Mouse (Mus musculus) limb, embryonic 12.5 days (tissue): Measurements from ENCODE around the gene Smarcd1. TPM values are rescaled to one million over a fixed set of nuclear protein-coding genes. Genes with fewer than 3 reads are reported as not detected.

Experiments
- ATAC-seq: fragments of 200-750 bp; cut with Nextera tagmentation; 2 replicates; pipeline ENCODE4 v1.8.0; 2017; ENCODE audit warnings: low read depth, moderate TSS enrichment; ENCODE audit not compliant: insufficient number of reproducible peaks, insufficient read depth, low FRiP score, low TSS enrichment
- H3K27ac ChIP-seq: fragments of 300-500 bp; sonication (generic); 2 replicates; pipeline ENCODE4 v1.5.1; 2016; ENCODE audit warnings: mild to moderate bottlenecking, moderate library complexity
- H3K27me3 ChIP-seq: fragments of 300-500 bp; sonication (generic); 2 replicates; pipeline ENCODE4 v1.6.1; 2016; ENCODE audit warnings: mild to moderate bottlenecking, moderate library complexity
- H3K36me3 ChIP-seq: fragments of 300-500 bp; sonication (generic); 2 replicates; pipeline ENCODE4 v1.6.1; 2016; ENCODE audit warnings: mild to moderate bottlenecking, moderate library complexity
- H3K4me1 ChIP-seq: fragments of 300-500 bp; sonication (generic); replicated peaks from 2 replicates; pipeline ENCODE4 v1.6.1; 2016
- H3K4me2 ChIP-seq: fragments of 300-500 bp; sonication (generic); 2 replicates; pipeline ENCODE4 v1.6.1; 2016; ENCODE audit warnings: mild to moderate bottlenecking, moderate library complexity
- H3K4me3 ChIP-seq: fragments of 300-500 bp; sonication (generic); replicated peaks from 2 replicates; pipeline ENCODE4 v1.5.1; 2016; ENCODE audit warnings: mild to moderate bottlenecking
- H3K9ac ChIP-seq: fragments of 300-500 bp; sonication (generic); replicated peaks from 2 replicates; pipeline ENCODE4 v1.6.1; 2016; ENCODE audit warnings: mild to moderate bottlenecking, moderate library complexity
- H3K9me3 ChIP-seq: fragments of 300-500 bp; sonication (generic); 2 replicates; pipeline ENCODE4 v1.6.1; 2016; ENCODE audit warnings: mild to moderate bottlenecking, moderate library complexity
- WGBS: fragments of 180-500 bp; shearing (Covaris S2); methylation state at CpG from one replicate; pipeline ENCODE4 v1.1.7; 2016; 5-methylcytosine and 5-hydroxymethylcytosine counted together
- polyA plus RNA-seq: library from polyadenylated mRNA; unstranded; fragments of >200 nt; fragmentation: Nextera tagmentation; extraction: Ambion mirVana; gene quantifications from 2 replicates; pipeline ENCODE4 v1.2.1, GENCODE M21; 2016

The Smarcd1 gene
- polyA plus RNA-seq, 1 experiment from 2014 or later = 74.9 TPM

GRCm38 (mm10) chr15:99715982-99716746, 14.2 kb downstream of the Smarcd1 start:
- WGBS = 70% methylated on average over 11 of the region's 11 CpGs
- no peak overlapping the region for H3K4me3 ChIP-seq
- H3K4me2 ChIP-seq = no peak overlapping the region
- H3K27ac ChIP-seq = no peak overlapping the region
- no peaks in the 10 kb centered on the region for H3K9me3 ChIP-seq
- peaks cover 7% of the 10 kb centered on the region for H3K4me1 ChIP-seq
- no peak for ATAC-seq
- H3K9ac ChIP-seq = no peak overlapping the region
- no peaks in the 10 kb centered on the region for H3K27me3 ChIP-seq
- H3K36me3 ChIP-seq = peaks cover 76% of the 10 kb centered on the region

- H3K4me3 ChIP-seq = no peak overlapping the region
- H3K9ac ChIP-seq = no peak overlapping the region
- peaks cover 7% of the 10 kb centered on the region for H3K4me1 ChIP-seq
- H3K36me3 ChIP-seq = peaks cover 70% of the 10 kb centered on the region
- no peaks in the 10 kb centered on the region for H3K9me3 ChIP-seq
- no peaks in the 10 kb centered on the region for H3K27me3 ChIP-seq
- H3K4me2 ChIP-seq = no peak overlapping the region
- WGBS = 88% methylated on average over 12 of the region's 12 CpGs
- no peak overlapping the region for H3K27ac ChIP-seq
- no peak for ATAC-seq
These were observed 14.9 kb downstream of the Smarcd1 start for GRCm38 (mm10) chr15:99716814-99717213.

DNA sequence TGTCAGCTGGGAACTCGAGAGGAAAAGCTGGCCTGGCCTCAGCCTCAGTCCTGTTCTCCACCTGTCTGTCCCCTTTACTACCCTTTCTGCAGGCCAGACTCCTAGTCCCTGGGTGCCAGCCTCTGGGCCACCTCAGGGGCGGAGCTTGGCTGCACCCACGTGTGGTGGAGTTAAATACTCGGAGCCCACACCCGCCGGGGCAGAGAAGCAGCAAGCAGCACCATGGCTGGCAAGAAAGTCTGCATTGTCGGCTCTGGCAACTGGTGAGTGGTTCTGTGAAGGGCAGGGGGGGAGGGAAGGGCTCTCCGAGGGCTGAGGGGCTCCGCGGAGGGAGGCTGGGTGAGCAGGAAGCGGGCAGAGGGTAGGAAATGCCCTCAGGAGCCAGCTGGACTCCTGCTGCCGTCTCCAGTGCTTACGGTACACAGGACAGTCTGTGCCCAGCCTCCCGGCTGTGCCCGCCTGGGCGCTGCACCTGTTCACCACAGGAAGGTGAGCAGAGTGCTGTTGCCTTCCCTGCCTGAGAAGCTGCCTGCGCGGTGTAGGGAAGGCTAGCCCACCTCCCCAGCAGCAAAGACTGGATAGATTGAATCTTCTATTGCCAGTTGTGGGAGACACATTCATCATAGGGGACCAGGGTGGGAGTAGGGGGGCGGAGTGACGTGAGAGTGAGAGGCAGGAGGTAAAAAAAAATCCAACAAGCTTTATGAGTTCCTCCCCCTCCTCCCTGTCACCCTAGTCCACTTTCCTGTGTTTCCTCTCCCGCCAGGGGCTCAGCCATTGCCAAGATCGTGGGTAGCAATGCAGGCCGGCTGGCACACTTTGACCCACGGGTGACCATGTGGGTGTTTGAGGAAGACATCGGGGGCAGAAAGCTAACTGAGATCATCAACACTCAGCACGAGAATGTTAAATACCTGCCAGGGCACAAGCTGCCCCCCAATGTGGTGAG, 15.7 kb downstream of the Smarcd1 start, which contains the start of gene Gpd1:
Gpd1 (plus strand) TSS at position 130 of the 949 bp plus-strand sequence.
- WGBS = 66% methylated on average over 26 of the region's 26 CpGs
- Histone ChIP-seq H3K9ac (no peak within 1 kb of the TSS), H3K4me1 (peaks cover 7% of the 10 kb centered on the region), H3K36me3 (peaks cover 68% of the 10 kb centered on the region), H3K4me3 (no peak within 1 kb of the TSS), H3K4me2 (no peak within 1 kb of the TSS), H3K27ac (0 out of 2 replicates have a peak within 1 kb of the TSS, but pooled peaks have one; percentile 23), H3K9me3 (no peaks in the 10 kb centered on the region), H3K27me3 (no peaks in the 10 kb centered on the region)
- ATAC-seq = no peak

- Histone ChIP-seq H3K27me3 (no peaks in the 10 kb centered on the region), H3K4me1 (peaks cover 12% of the 10 kb centered on the region), H3K36me3 (peaks cover 68% of the 10 kb centered on the region), H3K4me2 (no peak overlapping the region), H3K9me3 (no peaks in the 10 kb centered on the region), H3K4me3 (no peak overlapping the region), H3K9ac (no peak overlapping the region), H3K27ac (no peak overlapping the region)
- WGBS = 90% methylated on average over 9 of the region's 9 CpGs
- ATAC-seq = no peak
These were observed 16.6 kb downstream of the Smarcd1 start for GRCm38 (mm10) chr15:99718461-99719021.

DNA sequence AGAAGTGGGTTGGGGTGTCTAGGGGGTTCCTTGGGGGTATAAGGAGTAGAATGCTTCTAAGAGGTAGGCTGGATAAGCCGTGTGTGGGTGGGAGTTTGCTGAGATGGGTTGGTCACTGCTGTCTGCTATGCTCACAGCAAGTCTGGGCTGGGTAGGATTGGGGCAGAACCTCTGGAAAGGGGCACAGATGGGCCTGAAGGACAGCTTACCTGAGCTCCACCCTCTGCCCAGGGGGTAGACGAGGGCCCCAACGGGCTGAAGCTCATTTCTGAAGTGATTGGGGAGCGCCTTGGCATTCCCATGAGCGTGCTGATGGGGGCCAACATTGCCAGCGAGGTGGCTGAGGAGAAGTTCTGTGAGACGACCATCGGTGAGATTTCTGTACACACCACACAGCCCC, 17.9 kb downstream of the Smarcd1 start:
- Histone ChIP-seq H3K27me3 (no peaks in the 10 kb centered on the region), H3K27ac (no peak overlapping the region), H3K4me1 (peaks cover 25% of the 10 kb centered on the region), H3K4me2 (no peak overlapping the region), H3K4me3 (no peak overlapping the region), H3K9ac (no peak overlapping the region), H3K9me3 (no peaks in the 10 kb centered on the region), H3K36me3 (peaks cover 62% of the 10 kb centered on the region)
- 72% methylated on average over 8 of the region's 8 CpGs for WGBS
- ATAC-seq = no peak

- no peak overlapping the region for H3K4me3 ChIP-seq
- no peak overlapping the region for H3K9ac ChIP-seq
- no peaks in the 10 kb centered on the region for H3K9me3 ChIP-seq
- H3K27ac ChIP-seq = no peak overlapping the region
- H3K4me1 ChIP-seq = peaks cover 27% of the 10 kb centered on the region
- no peaks in the 10 kb centered on the region for H3K27me3 ChIP-seq
- 80% methylated on average over 25 of the region's 25 CpGs for WGBS
- H3K36me3 ChIP-seq = peaks cover 46% of the 10 kb centered on the region
- H3K4me2 ChIP-seq = no peak overlapping the region
- no peak for ATAC-seq
These were observed 20.2 kb downstream of the Smarcd1 start for GRCm38 (mm10) chr15:99721921-99722743.

- Histone ChIP-seq H3K27ac (peak overlapping the region; percentile 53; the same call in 1 of the 2 replicates), H3K27me3 (no peaks in the 10 kb centered on the region), H3K9me3 (no peaks in the 10 kb centered on the region), H3K4me2 (no peak overlapping the region), H3K9ac (no peak overlapping the region), H3K36me3 (peaks cover 47% of the 10 kb centered on the region), H3K4me3 (no peak overlapping the region), H3K4me1 (peaks cover 27% of the 10 kb centered on the region)
- WGBS = 68% methylated on average over 10 of the region's 10 CpGs
- no peak for ATAC-seq
These were observed 21.2 kb downstream of the Smarcd1 start for GRCm38 (mm10) chr15:99723120-99723514.

DNA sequence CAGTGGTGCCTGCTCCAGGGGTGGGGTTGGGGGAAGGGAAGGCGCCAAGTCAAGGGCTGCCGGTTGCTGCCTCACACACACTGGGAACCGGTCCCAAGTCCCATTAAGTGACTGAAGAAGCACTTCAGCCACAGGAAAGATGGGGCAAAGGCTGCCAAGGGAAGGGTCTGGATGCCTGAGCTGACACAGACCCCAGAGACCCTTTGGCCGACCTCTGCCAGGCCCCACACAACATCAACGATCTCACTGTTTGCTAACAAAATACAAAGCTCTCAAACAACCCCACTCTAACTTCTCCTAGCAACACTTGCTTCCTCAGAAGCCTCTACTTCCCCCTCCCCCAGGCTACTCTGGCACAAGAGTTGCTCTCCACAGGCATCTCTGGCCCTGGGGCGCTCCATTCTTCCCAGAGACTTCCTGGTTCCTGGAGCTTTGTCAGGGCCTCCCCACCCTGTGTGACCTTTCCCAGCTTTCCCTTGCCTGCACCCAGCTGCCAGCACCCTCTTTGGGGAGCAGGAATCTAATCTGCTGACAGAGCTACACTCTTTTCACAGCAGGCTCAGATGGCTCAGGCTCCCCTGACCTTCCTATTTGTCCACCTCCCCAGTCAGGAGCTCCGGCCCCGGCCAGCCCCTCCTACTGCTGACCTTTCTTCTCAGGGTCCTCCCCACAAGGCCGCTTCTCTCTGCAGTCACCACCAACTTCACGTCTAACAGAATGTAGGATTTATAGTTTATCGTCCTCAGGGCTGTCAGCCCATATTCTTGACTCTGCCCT, 21.8 kb downstream of the Smarcd1 start:
- peak overlapping the region; percentile 80; the same call in 1 of the 2 replicates for H3K4me2 ChIP-seq
- H3K27ac ChIP-seq = peak overlapping the region; percentile 69
- 33% methylated on average over 11 of the region's 11 CpGs for WGBS
- H3K4me1 ChIP-seq = peaks cover 27% of the 10 kb centered on the region
- H3K9me3 ChIP-seq = peaks cover 2% of the 10 kb centered on the region; the same call in 1 of the 2 replicates
- H3K9ac ChIP-seq = no peak overlapping the region; the same call in 1 of the 2 replicates
- no peak overlapping the region for H3K4me3 ChIP-seq
- H3K36me3 ChIP-seq = peaks cover 47% of the 10 kb centered on the region
- ATAC-seq = no peak
- H3K27me3 ChIP-seq = no peaks in the 10 kb centered on the region

DNA sequence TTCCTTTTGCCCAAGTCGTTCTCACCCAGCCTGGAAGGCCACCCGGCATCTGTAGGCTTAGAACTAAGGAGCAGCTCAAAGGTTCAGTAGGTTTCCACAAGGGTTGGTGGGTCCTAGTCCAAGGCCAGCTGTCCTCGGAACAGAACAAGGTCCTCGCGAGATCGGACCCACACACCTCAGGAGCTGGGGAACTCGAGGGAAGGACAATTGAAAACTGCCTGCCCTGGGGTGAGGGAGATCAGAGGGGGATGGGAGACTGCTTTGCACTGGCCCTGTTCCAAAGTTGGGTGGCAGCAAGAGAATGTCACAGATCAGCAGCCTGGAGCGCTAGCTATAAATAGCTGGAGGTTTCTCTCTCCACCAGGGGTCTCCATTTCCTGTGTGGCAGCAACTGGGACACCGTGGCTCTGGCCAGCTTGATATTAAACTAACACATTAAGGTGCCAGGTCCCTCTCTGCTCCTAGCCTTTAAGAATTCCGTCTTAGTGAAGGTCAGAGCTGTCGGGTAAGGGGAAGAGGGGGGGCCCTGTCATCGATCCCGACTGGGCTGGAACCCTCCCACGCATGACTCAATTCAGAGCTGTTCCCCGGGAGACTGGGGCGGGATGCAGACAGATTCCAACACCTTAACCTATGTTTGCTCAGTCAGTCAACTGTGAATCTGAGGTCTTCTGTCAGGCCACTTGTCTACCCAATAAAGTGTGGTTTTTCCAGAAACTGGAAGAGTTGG, 22.5 kb downstream of the Smarcd1 start:
- ATAC-seq = no peak
- H3K36me3 ChIP-seq = peaks cover 49% of the 10 kb centered on the region

More for the DNA sequence above, 22.5 kb downstream of the Smarcd1 start:
- H3K27me3 ChIP-seq = no peaks in the 10 kb centered on the region
- H3K4me3 ChIP-seq = peak overlapping the region; percentile 99
- H3K9ac ChIP-seq = peak overlapping the region; percentile 48; the same call in 1 of the 2 replicates
- peak overlapping the region; percentile 80 for H3K4me2 ChIP-seq
- H3K9me3 ChIP-seq = peaks cover 7% of the 10 kb centered on the region
- WGBS = 14% methylated on average over 16 of the region's 16 CpGs
- H3K27ac ChIP-seq = peak overlapping the region; percentile 69
- H3K4me1 ChIP-seq = peaks cover 27% of the 10 kb centered on the region
